Mouse (Mus musculus): ENCODE data around the gene Smad5. TPM values are rescaled to one million over a fixed set of nuclear protein-coding genes. Genes with fewer than 3 reads are reported as not detected.

Gene Smad5
- total RNA-seq, 2 experiments from 2014 or later = 29.5 to 34.6 TPM

- no peak for DNase-seq (ENCODE audit: low spot score)
- intact Hi-C loops (cut with DNase I) = no loop called here
These were observed 46.6 kb downstream of the Smad5 start for GRCm38 (mm10) chr13:56749377-56749776.

GRCm38 (mm10) chr13:56751774-56752173, 49.0 kb downstream of the Smad5 start:
- no peak for DNase-seq (ENCODE audit: low spot score)
- intact Hi-C loops (cut with DNase I) = no loop called here

GRCm38 (mm10) chr13:56752474-56753191, 49.8 kb downstream of the Smad5 start:
- intact Hi-C loops (cut with DNase I) = no loop called here
- no peak for DNase-seq (ENCODE audit: low spot score)

DNA sequence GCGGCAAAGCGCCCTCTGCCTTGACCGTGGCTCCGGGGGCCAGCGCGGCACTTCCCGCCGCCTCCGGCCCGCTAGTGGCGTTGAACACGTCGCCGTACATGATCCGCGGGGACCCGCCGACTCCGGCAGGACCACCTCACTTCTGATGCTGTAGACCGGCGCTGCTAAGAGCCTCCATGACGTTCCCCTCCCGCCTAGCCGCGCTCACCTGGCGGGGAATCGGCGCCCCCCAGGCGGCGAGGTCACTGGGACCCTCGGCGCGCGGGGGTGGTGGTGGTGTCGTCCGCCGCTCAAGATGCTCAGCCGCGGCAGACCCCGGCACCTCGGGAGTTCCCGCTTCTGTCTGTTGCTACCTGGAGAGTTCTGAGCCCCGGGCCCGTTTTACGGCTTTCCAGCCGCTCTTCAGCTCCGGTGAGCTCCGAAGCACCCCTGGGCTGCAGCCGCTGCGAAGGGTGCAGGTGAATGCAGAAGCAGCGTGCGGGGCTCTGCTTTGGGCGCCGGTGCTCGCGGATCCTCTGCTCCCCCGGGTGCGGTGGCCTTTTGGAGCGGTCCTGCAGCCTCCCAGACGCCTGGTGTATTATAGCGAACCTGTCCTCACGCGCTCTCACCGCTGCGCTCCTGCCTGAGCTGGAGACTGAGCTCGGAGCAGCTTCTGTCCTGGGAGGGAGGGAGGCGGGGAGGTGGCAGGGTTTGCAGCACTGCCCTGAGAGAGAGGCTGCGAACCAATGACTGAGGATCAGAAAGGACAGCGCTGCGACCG, 50.6 kb downstream of the Smad5 start, which contains the start of gene Gm45623:
Gene Gm45623, minus strand, starts transcription at position 636 of the 760 bp plus-strand sequence.
- DNase-seq (ENCODE audit: low spot score) = no peak
- intact Hi-C loops (cut with DNase I) = no loop called here

GRCm38 (mm10) chr13:56755871-56756270, 53.1 kb downstream of the Smad5 start:
- intact Hi-C loops (cut with DNase I) = loop anchor here (5.0 kb wide), 1 partner anchor 94 kb away; no protein-coding TSS in a partner anchor
- no peak for DNase-seq (ENCODE audit: low spot score)

DNA sequence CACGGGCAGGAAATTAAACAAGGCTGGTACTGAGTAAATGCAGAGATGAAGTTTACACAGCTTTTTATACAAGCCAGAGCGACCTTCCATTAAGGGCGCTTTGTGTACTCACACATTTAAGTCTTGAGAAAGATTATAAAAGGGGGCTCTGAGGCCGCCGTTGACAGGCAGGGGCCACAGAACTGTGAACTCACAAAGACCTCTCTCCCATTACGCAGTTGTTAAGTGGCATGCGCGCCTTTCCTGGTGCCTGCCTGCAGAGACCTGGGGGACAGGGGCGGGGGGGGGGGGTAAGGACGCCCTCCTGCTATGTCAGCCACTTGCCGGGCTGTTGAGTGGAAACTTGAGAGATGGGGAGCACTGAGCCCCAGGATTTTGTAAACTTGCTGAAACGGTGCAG, 54.4 kb downstream of the Smad5 start:
- intact Hi-C loops (cut with DNase I) = loop anchor here (5.0 kb wide), 1 partner anchor 95 kb away; no protein-coding TSS in a partner anchor
- DNase-seq (ENCODE audit: low spot score) = no peak

DNA sequence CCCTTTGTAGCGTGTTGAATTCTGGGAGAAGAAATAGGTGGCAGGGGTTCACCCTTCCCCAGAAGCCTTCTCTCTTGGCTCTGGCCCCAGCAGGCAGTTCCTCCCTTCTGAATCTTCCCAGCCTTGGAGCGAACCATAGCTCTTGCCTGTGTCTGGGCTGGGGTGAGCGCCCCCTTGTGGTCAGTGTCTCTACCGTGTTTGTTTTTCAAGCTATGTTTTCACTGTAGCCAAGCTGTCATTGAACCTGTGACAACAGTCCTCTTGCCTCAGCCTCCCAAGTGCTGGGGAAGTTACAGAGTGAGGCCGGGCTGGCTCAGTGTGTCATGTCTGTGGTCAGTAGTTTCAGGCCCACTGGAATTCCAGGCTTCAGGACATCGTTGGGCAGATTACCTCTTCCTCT, 55.7 kb downstream of the Smad5 start:
- intact Hi-C loops (cut with DNase I) = loop anchor here (2.0 to 5.0 kb wide), 3 partner anchors 96 to 282 kb away; no protein-coding TSS in a partner anchor
- DNase-seq (ENCODE audit: low spot score) = peak; percentile 15

- intact Hi-C loops (cut with DNase I) = no loop called here
- no peak for DNase-seq (ENCODE audit: low spot score)
These were observed 59.8 kb downstream of the Smad5 start for GRCm38 (mm10) chr13:56762446-56763229.

- DNase-seq (ENCODE audit: low spot score) = no peak
- intact Hi-C loops (cut with DNase I) = no loop called here
These were observed 62.6 kb downstream of the Smad5 start for GRCm38 (mm10) chr13:56765284-56766032.

DNA sequence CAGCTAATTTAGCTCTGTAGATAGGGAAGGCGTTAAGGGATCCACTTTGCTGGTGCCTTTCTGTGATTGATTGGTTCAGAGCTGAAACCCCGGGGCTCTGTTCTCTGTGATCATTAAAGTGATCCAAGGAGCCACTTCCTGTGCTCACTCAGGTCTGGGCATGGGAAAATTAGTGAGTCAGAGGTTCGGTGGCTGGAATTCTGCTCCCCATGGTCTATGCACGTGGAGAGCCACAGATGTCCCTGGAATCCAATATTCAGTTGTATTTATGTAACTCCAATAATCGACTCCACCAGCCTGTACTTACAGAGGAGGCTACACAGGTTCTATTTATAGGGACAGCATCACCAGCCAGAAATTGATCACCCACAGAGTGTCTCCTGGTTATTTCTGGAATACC, 63.4 kb downstream of the Smad5 start:
- intact Hi-C loops (cut with DNase I) = no loop called here
- DNase-seq (ENCODE audit: low spot score) = no peak

- no peak for DNase-seq (ENCODE audit: low spot score)
- intact Hi-C loops (cut with DNase I) = no loop called here
These were observed 66.6 kb downstream of the Smad5 start for GRCm38 (mm10) chr13:56769431-56769830.

DNA sequence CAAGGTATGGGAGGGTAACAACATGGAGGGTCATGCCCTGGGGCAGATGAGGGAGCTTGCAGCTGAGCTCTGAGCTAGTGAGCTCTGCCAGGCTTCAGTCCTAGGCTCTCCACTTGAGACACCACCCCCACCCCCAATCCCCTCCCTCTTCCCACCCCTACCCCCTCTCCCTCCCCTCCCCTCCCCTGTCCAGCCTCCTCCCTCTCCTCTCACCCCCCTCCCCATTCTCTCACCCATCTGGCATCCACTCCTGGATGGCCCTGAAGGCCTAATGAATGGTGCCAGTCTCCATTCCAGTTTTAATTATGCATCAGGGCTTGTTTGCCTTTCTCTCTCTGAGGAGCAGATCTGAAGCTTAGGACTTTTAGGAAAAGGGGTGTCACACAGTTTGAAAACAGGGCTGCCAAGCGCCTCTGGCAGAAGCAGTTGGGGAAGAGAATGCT, 67.3 kb downstream of the Smad5 start:
- intact Hi-C loops (cut with DNase I) = no loop called here
- no peak for DNase-seq (ENCODE audit: low spot score)

DNA sequence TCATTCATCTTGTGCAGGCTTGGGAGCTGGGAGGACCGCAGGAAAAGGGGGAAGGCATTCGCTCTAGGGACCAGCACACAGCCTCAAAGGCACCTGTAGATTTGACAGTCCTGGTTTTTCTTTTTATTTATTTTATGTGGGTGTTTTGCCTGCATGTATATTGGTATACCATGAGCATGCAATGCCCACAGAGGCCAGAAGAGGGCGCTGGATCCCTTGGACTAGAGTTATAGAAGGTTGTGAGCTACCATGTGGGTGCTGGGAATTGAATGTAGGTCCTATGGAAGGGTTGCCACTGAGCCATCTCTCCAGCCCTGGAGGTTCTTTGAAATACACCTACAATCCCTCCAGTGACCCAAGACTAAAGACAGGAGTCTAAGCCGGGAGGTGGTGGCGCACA, 68.0 kb downstream of the Smad5 start:
- intact Hi-C loops (cut with DNase I) = no loop called here
- no peak for DNase-seq (ENCODE audit: low spot score)

DNA sequence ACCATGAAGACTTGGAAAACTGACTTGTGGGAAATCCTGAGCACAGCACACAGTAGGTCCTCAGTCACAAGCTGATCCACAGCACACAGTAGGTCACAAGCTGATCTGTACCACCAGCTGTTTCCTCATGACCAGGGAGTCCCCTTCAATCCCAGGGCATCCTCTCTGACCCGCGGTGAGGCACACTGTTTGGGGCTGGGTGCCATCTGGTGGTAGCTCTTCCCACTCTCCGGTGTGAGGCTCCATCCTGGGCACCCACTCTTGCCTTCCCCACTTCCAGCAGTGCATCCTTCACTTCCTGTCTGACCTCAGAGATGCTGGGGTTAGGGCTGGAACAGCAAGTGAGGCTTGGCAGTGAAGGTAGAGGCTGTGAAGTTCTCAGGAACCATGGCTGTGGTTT, 69.8 kb downstream of the Smad5 start:
- intact Hi-C loops (cut with DNase I) = no loop called here

DNA sequence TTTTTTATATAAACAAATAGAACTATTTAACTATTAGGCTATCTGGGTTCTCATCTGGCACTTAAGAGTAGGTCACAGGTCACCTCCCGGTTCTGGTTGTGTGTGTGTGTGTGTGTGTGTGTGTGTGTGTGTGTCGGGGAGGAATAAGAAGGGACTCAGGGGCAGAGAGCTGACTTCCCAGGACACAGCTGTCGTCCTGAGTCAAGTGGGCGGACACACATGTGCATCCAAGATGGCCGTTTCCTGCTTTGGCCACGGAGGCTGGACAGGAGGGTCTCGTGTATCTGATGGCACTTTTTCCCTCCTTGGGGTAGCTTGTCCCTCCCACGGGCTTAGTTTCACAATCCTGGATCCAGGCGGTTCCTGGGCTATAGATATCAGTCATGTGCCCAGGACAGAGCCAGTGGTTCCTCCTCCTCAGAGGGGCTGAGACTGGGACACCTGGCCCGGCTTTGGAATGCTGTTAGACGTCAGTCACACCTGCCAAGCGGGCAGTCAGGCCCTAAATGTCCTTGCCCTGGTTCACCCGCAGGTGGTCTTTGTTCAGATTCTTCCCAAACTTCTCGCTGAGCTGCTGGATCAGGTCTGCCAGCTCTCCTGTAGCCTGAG, 70.6 kb downstream of the Smad5 start:
- DNase-seq (ENCODE audit: low spot score) = no peak
- intact Hi-C loops (cut with DNase I) = no loop called here

More for the DNA sequence above, 69.8 kb downstream of the Smad5 start:
- DNase-seq (ENCODE audit: low spot score) = no peak

- DNase-seq (ENCODE audit: low spot score) = no peak
- intact Hi-C loops (cut with DNase I) = no loop called here
These were observed 71.5 kb downstream of the Smad5 start for GRCm38 (mm10) chr13:56774304-56774703.

- intact Hi-C loops (cut with DNase I) = no loop called here
- DNase-seq (ENCODE audit: low spot score) = no peak
These were observed 78.1 kb downstream of the Smad5 start for GRCm38 (mm10) chr13:56780746-56781469.

DNA sequence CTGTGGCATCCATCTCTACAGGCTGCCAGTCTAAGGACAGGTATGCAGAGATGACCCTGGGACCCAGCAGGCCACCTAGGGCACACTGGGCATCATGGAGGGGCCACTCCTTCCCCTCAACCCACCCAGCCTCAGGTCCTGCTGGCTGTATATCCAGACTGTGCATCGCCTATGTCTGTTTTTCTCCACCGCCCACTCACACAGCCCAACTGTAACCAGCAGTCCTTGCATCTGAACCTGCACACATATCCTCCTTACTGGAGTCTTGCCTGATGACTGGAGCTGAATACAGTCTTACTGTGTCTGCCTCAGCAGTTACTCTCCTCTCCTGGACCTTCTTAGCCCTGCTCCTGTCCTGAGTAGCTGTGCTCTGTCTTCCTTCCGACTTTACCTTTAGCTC, 78.9 kb downstream of the Smad5 start:
- DNase-seq (ENCODE audit: low spot score) = no peak
- intact Hi-C loops (cut with DNase I) = no loop called here

- DNase-seq (ENCODE audit: low spot score) = no peak
- intact Hi-C loops (cut with DNase I) = no loop called here
These were observed 79.8 kb downstream of the Smad5 start for GRCm38 (mm10) chr13:56782621-56783020.

Data from heart, postnatal 25 days (tissue).